Mouse (Mus musculus) B cell, adult (primary cell): Measurements from ENCODE around the gene Adcy6. TPM values are rescaled to one million over a fixed set of nuclear protein-coding genes. Genes with fewer than 3 reads are reported as not detected.

Experiments
- total RNA-seq: library from RNA; stranded (reverse); gene quantifications from 4 replicates; pipeline ENCODE4 v1.2.4, GENCODE M21; 2023; ENCODE audit not compliant: inconsistent age

The Adcy6 gene
- total RNA-seq: 1.5 to 2.6 TPM (median 2.3 TPM) in 4 replicates

GRCm38 (mm10) chr15:98609331-98610130, at the start of gene Adcy6:
TSS of gene Adcy6 (minus strand) at chr15:98610076.

GRCm38 (mm10) chr15:98630540-98630939, 20.7 kb upstream of the Adcy6 start, which contains the start of gene Cacnb3:
TSS of gene Cacnb3 (plus strand) at chr15:98630840.

GRCm38 (mm10) chr15:98570873-98571538, 38.9 kb downstream of the Adcy6 start, which contains the start of the genes Ccnt1 and 4930415O20Rik:
TSS of gene Ccnt1 (minus strand) at chr15:98570923.
TSS of gene 4930415O20Rik (plus strand) at chr15:98571004.

Other genes with a start within 250 kb of the Adcy6 start
- not detected in 4 replicates for gene Olfr283, start 229.1 kb downstream of the Adcy6 start, total RNA-seq
- not detected in 4 replicates for gene Olfr282, start 178.9 kb downstream of the Adcy6 start, total RNA-seq
- gene Olfr281, start 157.5 kb downstream of the Adcy6 start, total RNA-seq: not detected in 4 replicates
- gene OR5BS1P, start 140.2 kb downstream of the Adcy6 start, total RNA-seq: not detected in 4 replicates
- gene Lalba, start 127.4 kb downstream of the Adcy6 start, total RNA-seq: 0.93 TPM in 1 of 4 replicates, not detected in the others
- gene Olfr279, start 117.7 kb downstream of the Adcy6 start, total RNA-seq: not detected in 4 replicates
- 70.2 to 77.7 TPM (median 72.9 TPM) in 4 replicates for gene Kansl2, start 75.8 kb downstream of the Adcy6 start, total RNA-seq
- 128 to 168 TPM (median 160 TPM) in 4 replicates for gene Ccnt1, start 39.2 kb downstream of the Adcy6 start, total RNA-seq
- not detected in 4 replicates for gene 4930415O20Rik, start 39.1 kb downstream of the Adcy6 start, total RNA-seq
- not detected in 4 replicates for gene Cacnb3, start 20.8 kb upstream of the Adcy6 start, total RNA-seq
- gene Ddx23, start 52.8 kb upstream of the Adcy6 start, total RNA-seq: 129 to 154 TPM (median 140 TPM) in 4 replicates
- gene Rnd1, start 67.4 kb upstream of the Adcy6 start, total RNA-seq: 0.63 to 1.6 TPM in 2 of 4 replicates, not detected in the others
- gene Ccdc65, start 98.1 kb upstream of the Adcy6 start, total RNA-seq: not detected in 4 replicates
- gene Fkbp11, start 118.1 kb upstream of the Adcy6 start, total RNA-seq: 15.1 to 21.5 TPM (median 17.9 TPM) in 4 replicates
- gene Arf3, start 153.1 kb upstream of the Adcy6 start, total RNA-seq: 87.1 to 90.8 TPM (median 87.3 TPM) in 4 replicates
- 0.29 to 1.7 TPM (median 1.0 TPM) in 4 replicates for gene Wnt10b, start 168.1 kb upstream of the Adcy6 start, total RNA-seq
- gene Wnt1, start 179.8 kb upstream of the Adcy6 start, total RNA-seq: not detected in 4 replicates
- 0.27 to 0.60 TPM (median 0.48 TPM) in 4 replicates for gene Ddn, start 199.4 kb upstream of the Adcy6 start, total RNA-seq
- gene Prkag1, start 221.4 kb upstream of the Adcy6 start, total RNA-seq: 75.5 to 85.9 TPM (median 77.7 TPM) in 4 replicates